Mouse (Mus musculus) CH12.LX (cell line): ENCODE data around the gene Pphln1.

ENCODE experiments used
- CHD2 ChIP-seq: IDR thresholded peaks from 2 replicates; pipeline ENCODE4 v1.6.1; 2011; ENCODE audit warnings: low read length, improper control_type of control experiment
- CTCF ChIP-seq, 2 experiments: IDR thresholded peaks in 1 of 2; conservative IDR thresholded peaks in 1 of 2; 2 replicates each; pipeline ENCODE4 v1.5.1; 2011 to 2012; ENCODE audit warnings: low read depth in 2 of 2, low read length in 2 of 2, improper control_type of control experiment in 1 of 2, inconsistent platforms in 1 of 2, mild to moderate bottlenecking in 1 of 2, moderate library complexity in 1 of 2
- ETS1 ChIP-seq: conservative IDR thresholded peaks from 2 replicates; pipeline ENCODE4 v1.6.1; 2012; ENCODE audit warnings: low read depth, mild to moderate bottlenecking, inconsistent platforms, low read length, improper control_type of control experiment, moderate library complexity
- GABPA ChIP-seq: IDR thresholded peaks from 2 replicates; pipeline ENCODE4 v1.6.1; 2012; ENCODE audit warnings: low read depth, low read length, improper control_type of control experiment, inconsistent platforms; ENCODE audit not compliant: insufficient replicate concordance
- HCFC1 ChIP-seq: IDR thresholded peaks from 2 replicates; pipeline ENCODE4 v1.6.1; 2012; ENCODE audit warnings: low read depth, mild to moderate bottlenecking, inconsistent platforms, low read length, improper control_type of control experiment
- KAT2A ChIP-seq: IDR thresholded peaks from 2 replicates; pipeline ENCODE4 v1.6.1; 2012; ENCODE audit warnings: low read length, improper control_type of control experiment, inconsistent platforms; ENCODE audit not compliant: insufficient replicate concordance
- MAFK ChIP-seq: IDR thresholded peaks from 2 replicates; pipeline ENCODE4 v1.6.1; 2011; ENCODE audit warnings: low read length, improper control_type of control experiment; ENCODE audit not compliant: insufficient replicate concordance
- MAX ChIP-seq: IDR thresholded peaks from 2 replicates; pipeline ENCODE4 v1.6.1; 2011; ENCODE audit warnings: low read length, improper control_type of control experiment
- MEF2A ChIP-seq: IDR thresholded peaks from 2 replicates; pipeline ENCODE4 v1.6.1; 2014; ENCODE audit warnings: low read depth, mild to moderate bottlenecking, inconsistent platforms, low read length, improper control_type of control experiment, borderline replicate concordance
- MYC ChIP-seq: IDR thresholded peaks from 2 replicates; pipeline ENCODE4 v1.6.1; 2011; ENCODE audit warnings: low read depth, mild to moderate bottlenecking, improper control_type of control experiment, low read length
- POLR2A ChIP-seq: IDR thresholded peaks from 2 replicates; pipeline ENCODE4 v1.6.1; 2011; ENCODE audit warnings: low read depth, mild to moderate bottlenecking, improper control_type of control experiment, low read length
- TCF12 ChIP-seq: IDR thresholded peaks from 2 replicates; pipeline ENCODE4 v1.6.1; 2014; ENCODE audit warnings: low read depth, mild to moderate bottlenecking, inconsistent platforms, low read length, improper control_type of control experiment
- USF2 ChIP-seq: conservative IDR thresholded peaks from 2 replicates; pipeline ENCODE4 v1.6.1; 2011; ENCODE audit warnings: low read depth, low read length, improper control_type of control experiment

GRCm38 (mm10) chr15:93474277-93474676, 76.1 kb downstream of the Pphln1 start:
- TF ChIP-seq MAX, result no peak
- TF ChIP-seq ETS1, result no peak
- no peak for TF ChIP-seq CTCF (conservative IDR thresholded peaks at IDR 0.05 in 1 of 2, IDR thresholded peaks at IDR 0.05 in 1 of 2; ENCODE audit: low read depth in 2 of 2, low read length in 2 of 2)
- no peak for TF ChIP-seq POLR2A
- no peak for TF ChIP-seq TCF12
- no peak for TF ChIP-seq MEF2A
- TF ChIP-seq MAFK, result no peak
- TF ChIP-seq MYC, result no peak
- no peak for TF ChIP-seq GABPA
- TF ChIP-seq HCFC1, result no peak
- TF ChIP-seq USF2, result no peak
- TF ChIP-seq KAT2A, result no peak
- no peak for TF ChIP-seq CHD2
